Mouse (Mus musculus): ENCODE results near the gene Emid1. TPM values are rescaled to one million over a fixed set of nuclear protein-coding genes. Genes with fewer than 3 reads are reported as not detected.

Gene Emid1
- polyA plus RNA-seq, 1 experiment from 2014 or later = 22.2 TPM

- Histone ChIP-seq H3K36me3 (ENCODE audit: control insufficient read depth, insufficient read depth, low read length) (no peaks in the 10 kb centered on the region), H3K27me3 (ENCODE audit: control insufficient read depth, insufficient read depth, low read length) (no peaks in the 10 kb centered on the region), H3K27ac (ENCODE audit: low read depth, low read length) (no peak overlapping the region), H3K4me1 (replicated peaks; ENCODE audit: control insufficient read depth, insufficient read depth, low read length) (peaks cover 3% of the 10 kb centered on the region; the same call in 1 of the 2 replicates), H3K9me3 (ENCODE audit: control insufficient read depth, low read length) (no peaks in the 10 kb centered on the region), H3K4me3 (ENCODE audit: low read depth, low read length) (no peak overlapping the region), H3K9ac (ENCODE audit: low read length) (no peak overlapping the region), H3K4me2 (ENCODE audit: low read depth, low read length, severe bottlenecking) (no peak overlapping the region)
- ATAC-seq (replicated peaks; ENCODE audit: low FRiP score) (no peak), DNase-seq (ENCODE audit: low spot score) (no peak)
- WGBS = 78% methylated on average over 8 of the region's 8 CpGs
These were observed 11.4 kb downstream of the Emid1 start for GRCm38 (mm10) chr11:5140619-5141018.

GRCm38 (mm10) chr11:5139372-5139771 lies 12.7 kb downstream of the Emid1 start:
- Histone ChIP-seq H3K27me3 (ENCODE audit: control insufficient read depth, insufficient read depth, low read length) (no peaks in the 10 kb centered on the region), H3K9me3 (ENCODE audit: control insufficient read depth, low read length) (no peaks in the 10 kb centered on the region), H3K4me1 (replicated peaks; ENCODE audit: control insufficient read depth, insufficient read depth, low read length) (peaks cover 3% of the 10 kb centered on the region; the same call in 1 of the 2 replicates), H3K4me2 (ENCODE audit: low read depth, low read length, severe bottlenecking) (no peak overlapping the region), H3K9ac (ENCODE audit: low read length) (no peak overlapping the region), H3K36me3 (ENCODE audit: control insufficient read depth, insufficient read depth, low read length) (no peaks in the 10 kb centered on the region), H3K4me3 (ENCODE audit: low read depth, low read length) (no peak overlapping the region), H3K27ac (ENCODE audit: low read depth, low read length) (no peak overlapping the region)
- WGBS = 86% methylated on average over 9 of the region's 9 CpGs
- no peak for ATAC-seq (replicated peaks; ENCODE audit: low FRiP score)
- no peak for DNase-seq (ENCODE audit: low spot score)

- Histone ChIP-seq H3K4me1 (replicated peaks; ENCODE audit: control insufficient read depth, insufficient read depth, low read length) (peaks cover 3% of the 10 kb centered on the region; the same call in 1 of the 2 replicates), H3K27me3 (ENCODE audit: control insufficient read depth, insufficient read depth, low read length) (no peaks in the 10 kb centered on the region), H3K4me2 (ENCODE audit: low read depth, low read length, severe bottlenecking) (no peak overlapping the region), H3K36me3 (ENCODE audit: control insufficient read depth, insufficient read depth, low read length) (no peaks in the 10 kb centered on the region), H3K4me3 (ENCODE audit: low read depth, low read length) (no peak overlapping the region), H3K9me3 (ENCODE audit: control insufficient read depth, low read length) (no peaks in the 10 kb centered on the region), H3K9ac (ENCODE audit: low read length) (no peak overlapping the region), H3K27ac (ENCODE audit: low read depth, low read length) (no peak overlapping the region)
- DNase-seq (ENCODE audit: low spot score) (no peak), ATAC-seq (replicated peaks; ENCODE audit: low FRiP score) (no peak)
- WGBS = 85% methylated on average over 2 of the region's 2 CpGs
These were observed 13.4 kb downstream of the Emid1 start for GRCm38 (mm10) chr11:5138642-5139041.

GRCm38 (mm10) chr11:5135914-5136313 lies 16.1 kb downstream of the Emid1 start:
- Histone ChIP-seq H3K36me3 (ENCODE audit: control insufficient read depth, insufficient read depth, low read length) (no peaks in the 10 kb centered on the region), H3K9ac (ENCODE audit: low read length) (no peak overlapping the region), H3K27me3 (ENCODE audit: control insufficient read depth, insufficient read depth, low read length) (no peaks in the 10 kb centered on the region), H3K4me3 (ENCODE audit: low read depth, low read length) (no peak overlapping the region), H3K9me3 (ENCODE audit: control insufficient read depth, low read length) (no peaks in the 10 kb centered on the region), H3K4me1 (replicated peaks; ENCODE audit: control insufficient read depth, insufficient read depth, low read length) (peaks cover 3% of the 10 kb centered on the region; the same call in 1 of the 2 replicates), H3K4me2 (ENCODE audit: low read depth, low read length, severe bottlenecking) (no peak overlapping the region), H3K27ac (ENCODE audit: low read depth, low read length) (no peak overlapping the region)
- DNase-seq (ENCODE audit: low spot score) (no peak), ATAC-seq (replicated peaks; ENCODE audit: low FRiP score) (no peak)
- WGBS = 75% methylated on average over 11 of the region's 11 CpGs

- WGBS = 89% methylated on average over 4 of the region's 4 CpGs
- Histone ChIP-seq H3K9me3 (ENCODE audit: control insufficient read depth, low read length) (no peaks in the 10 kb centered on the region), H3K36me3 (ENCODE audit: control insufficient read depth, insufficient read depth, low read length) (no peaks in the 10 kb centered on the region), H3K27ac (ENCODE audit: low read depth, low read length) (no peak overlapping the region), H3K27me3 (ENCODE audit: control insufficient read depth, insufficient read depth, low read length) (no peaks in the 10 kb centered on the region), H3K4me1 (replicated peaks; ENCODE audit: control insufficient read depth, insufficient read depth, low read length) (peaks cover 12% of the 10 kb centered on the region), H3K4me3 (ENCODE audit: low read depth, low read length) (no peak overlapping the region), H3K9ac (ENCODE audit: low read length) (no peak overlapping the region), H3K4me2 (ENCODE audit: low read depth, low read length, severe bottlenecking) (no peak overlapping the region)
- no peak for ATAC-seq (replicated peaks; ENCODE audit: low FRiP score)
- no peak for DNase-seq (ENCODE audit: low spot score)
These were observed 19.3 kb downstream of the Emid1 start for GRCm38 (mm10) chr11:5132751-5133150.

- Histone ChIP-seq H3K9ac (ENCODE audit: low read length) (no peak overlapping the region), H3K27me3 (ENCODE audit: control insufficient read depth, insufficient read depth, low read length) (no peaks in the 10 kb centered on the region), H3K9me3 (ENCODE audit: control insufficient read depth, low read length) (no peaks in the 10 kb centered on the region), H3K4me3 (ENCODE audit: low read depth, low read length) (no peak overlapping the region), H3K4me1 (replicated peaks; ENCODE audit: control insufficient read depth, insufficient read depth, low read length) (peaks cover 12% of the 10 kb centered on the region), H3K4me2 (ENCODE audit: low read depth, low read length, severe bottlenecking) (no peak overlapping the region), H3K36me3 (ENCODE audit: control insufficient read depth, insufficient read depth, low read length) (no peaks in the 10 kb centered on the region), H3K27ac (ENCODE audit: low read depth, low read length) (no peak overlapping the region)
- WGBS = 57% methylated on average over 4 of the region's 4 CpGs
- DNase-seq (ENCODE audit: low spot score) (no peak), ATAC-seq (replicated peaks; ENCODE audit: low FRiP score) (no peak)
These were observed 21.9 kb downstream of the Emid1 start for GRCm38 (mm10) chr11:5130111-5130665.

GRCm38 (mm10) chr11:5129035-5129480 lies 23.0 kb downstream of the Emid1 start:
- H3K9me3 ChIP-seq (ENCODE audit: control insufficient read depth, low read length) = no peaks in the 10 kb centered on the region
- H3K4me3 ChIP-seq (ENCODE audit: low read depth, low read length) = no peak overlapping the region
- H3K27ac ChIP-seq (ENCODE audit: low read depth, low read length) = peak overlapping the region; percentile 44
- 19% methylated on average over 5 of the region's 5 CpGs for WGBS
- DNase-seq (ENCODE audit: low spot score) (peak; percentile 64), ATAC-seq (replicated peaks; ENCODE audit: low FRiP score) (peak; percentile 83)
- peaks cover 12% of the 10 kb centered on the region for H3K4me1 ChIP-seq (replicated peaks; ENCODE audit: control insufficient read depth, insufficient read depth, low read length)
- H3K4me2 ChIP-seq (ENCODE audit: low read depth, low read length, severe bottlenecking) = peak overlapping the region; percentile 16; the same call in 1 of the 2 replicates
- peak overlapping the region; percentile 9; the same call in 1 of the 2 replicates for H3K9ac ChIP-seq (ENCODE audit: low read length)
- H3K36me3 ChIP-seq (ENCODE audit: control insufficient read depth, insufficient read depth, low read length) = no peaks in the 10 kb centered on the region
- H3K27me3 ChIP-seq (ENCODE audit: control insufficient read depth, insufficient read depth, low read length) = no peaks in the 10 kb centered on the region

GRCm38 (mm10) chr11:5125713-5126112 lies 26.3 kb downstream of the Emid1 start:
- WGBS = 66% methylated on average over 4 of the region's 4 CpGs
- Histone ChIP-seq H3K27me3 (ENCODE audit: control insufficient read depth, insufficient read depth, low read length) (no peaks in the 10 kb centered on the region), H3K4me3 (ENCODE audit: low read depth, low read length) (no peak overlapping the region), H3K4me1 (replicated peaks; ENCODE audit: control insufficient read depth, insufficient read depth, low read length) (peaks cover 12% of the 10 kb centered on the region), H3K9me3 (ENCODE audit: control insufficient read depth, low read length) (no peaks in the 10 kb centered on the region), H3K27ac (ENCODE audit: low read depth, low read length) (no peak overlapping the region), H3K36me3 (ENCODE audit: control insufficient read depth, insufficient read depth, low read length) (no peaks in the 10 kb centered on the region), H3K4me2 (ENCODE audit: low read depth, low read length, severe bottlenecking) (no peak overlapping the region), H3K9ac (ENCODE audit: low read length) (no peak overlapping the region)
- ATAC-seq (replicated peaks; ENCODE audit: low FRiP score) (no peak), DNase-seq (ENCODE audit: low spot score) (no peak)
